ENCODE assay signal across 18 mouse cellular contexts in the genomic region with DNA sequence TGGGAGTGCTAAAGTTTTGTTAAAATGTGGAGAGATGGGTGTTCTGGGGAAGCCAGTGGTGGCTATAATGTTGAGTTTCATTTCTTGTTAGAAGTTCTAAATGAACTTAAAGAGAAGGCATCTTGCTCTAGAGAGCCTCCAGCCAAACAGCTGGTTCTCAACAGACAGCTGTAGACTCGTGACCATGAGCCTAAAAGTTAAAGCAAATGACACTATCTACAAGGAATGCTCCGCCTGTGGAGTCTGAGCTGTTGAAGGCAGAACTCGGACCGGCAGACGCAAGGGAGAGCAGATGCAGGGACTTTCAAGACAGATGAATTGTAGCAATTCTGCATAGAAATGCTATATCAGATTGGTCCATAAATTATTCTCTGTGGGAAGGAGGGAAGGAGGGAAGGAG.
DNase-seq lines count a peak whose midpoint lies in the region; ATAC-seq and TF ChIP-seq lines count a peak whose summit lies in the region.
"Had no signal": no experiment of that assay in that cellular context is flagged by ENCODE, and none has a peak within 500 bp of the region (broad histone marks: within the 10 kb centered on the region; RNA-seq: fewer than 3 reads in every experiment).

No protein-coding gene starts in this region.

- TF ChIP-seq CTCF in kidney, adult 2 months (conservative IDR thresholded peaks at IDR 0.05; ENCODE audit: insufficient read depth, insufficient read length, low read depth, low read length), result no peak
- no peak for TF ChIP-seq CTCF in lung, postnatal 0 days (IDR thresholded peaks at IDR 0.05)

- no peak for TF ChIP-seq POLR2A in kidney, adult 2 months (IDR thresholded peaks at IDR 0.05; ENCODE audit: low read depth, low read length)

- 76% methylated on average over 5 of the region's 5 CpGs for WGBS in kidney, adult 2 months
- WGBS in lung, postnatal 0 days, result 53% methylated on average over 5 of the region's 5 CpGs

- no peak for TF ChIP-seq EP300 in lung, postnatal 0 days (IDR thresholded peaks at IDR 0.05)

- ATAC-seq in lung, postnatal 0 days, result peak; percentile 73

- no peak overlapping the region for H3K9ac ChIP-seq in lung, postnatal 0 days (replicated peaks; ENCODE audit: low read depth)
- H3K9ac ChIP-seq: hindbrain, embryonic 13.5 days; limb, embryonic 15.5 days; neural tube, embryonic 12.5 days had no signal

- no peaks in the 10 kb centered on the region for H3K36me3 ChIP-seq in kidney, adult 2 months (ENCODE audit: control insufficient read depth, insufficient read depth, low read length)
- no peaks in the 10 kb centered on the region for H3K36me3 ChIP-seq in lung, postnatal 0 days (ENCODE audit: insufficient read depth, low read length)
- H3K36me3 ChIP-seq: hindbrain, embryonic 13.5 days; limb, embryonic 15.5 days; neural tube, embryonic 12.5 days had no signal

- H3K4me3 ChIP-seq in kidney, adult 2 months (ENCODE audit: insufficient read depth, low read depth, low read length), result no peak overlapping the region
- no peak overlapping the region for H3K4me3 ChIP-seq in lung, postnatal 0 days (ENCODE audit: low read depth, low read length)
- H3K4me3 ChIP-seq: hindbrain, embryonic 13.5 days; left cerebral cortex, adult 2 months; limb, embryonic 15.5 days; neural tube, embryonic 12.5 days had no signal

- H3K4me1 ChIP-seq in kidney, adult 2 months (ENCODE audit: control insufficient read depth, insufficient read depth, low read length), result no peaks in the 10 kb centered on the region
- H3K4me1 ChIP-seq in lung, postnatal 0 days (ENCODE audit: insufficient read depth, low read depth, low read length), result 0 out of 2 replicates have a peak, but pooled peaks cover 2% of the 10 kb centered on the region
- H3K4me1 ChIP-seq: hindbrain, embryonic 13.5 days; neural tube, embryonic 12.5 days had no signal

- H3K9me3 ChIP-seq in lung, postnatal 0 days (ENCODE audit: low read length), result no peaks in the 10 kb centered on the region
- H3K9me3 ChIP-seq: hindbrain, embryonic 13.5 days; limb, embryonic 15.5 days; neural tube, embryonic 12.5 days had no signal

- no peak overlapping the region for H3K27ac ChIP-seq in kidney, adult 2 months (ENCODE audit: insufficient read depth, low read depth, low read length)
- H3K27ac ChIP-seq in lung, postnatal 0 days (ENCODE audit: low read length), result no peak overlapping the region
- H3K27ac ChIP-seq: hindbrain, embryonic 13.5 days; left cerebral cortex, adult 2 months; limb, embryonic 15.5 days; macrophage; neural tube, embryonic 12.5 days had no signal

- peak; percentile 14 for DNase-seq in kidney, adult 2 months
- DNase-seq in kidney, adult 18-20 months, result no peak
- DNase-seq in NIH3T3 (ENCODE audit: low read depth), result peak; percentile 64
- peak; percentile 13 to 23 for DNase-seq in heart, postnatal 14 days
- DNase-seq in lung, postnatal 0 days (ENCODE audit: low spot score), result peak; percentile 76
- DNase-seq in neural tube, embryonic 10.5 days (ENCODE audit: extremely low spot score, low spot score), result no peak
- DNase-seq in thymus, postnatal 25 days, result no peak
- no peak for DNase-seq in ovary, adult 18-20 months (ENCODE audit: low spot score)
- DNase-seq: cerebellum, postnatal 10 days; midbrain, embryonic 14.5 days; right cerebral cortex, postnatal 4 days; thymus, postnatal 36 days had no signal

- no peaks in the 10 kb centered on the region for H3K27me3 ChIP-seq in kidney, adult 2 months (replicated peaks; ENCODE audit: control insufficient read depth, insufficient read depth, low read length)
- H3K27me3 ChIP-seq in lung, postnatal 0 days (replicated peaks; ENCODE audit: insufficient read depth, low read length), result no peaks in the 10 kb centered on the region
- H3K27me3 ChIP-seq: CH12.LX; hindbrain, embryonic 13.5 days; limb, embryonic 15.5 days; neural tube, embryonic 12.5 days had no signal

- intact Hi-C loops in heart, postnatal 14 days (cut with DNase I), result loop anchor here (10.0 kb wide), 1 partner anchor 112 kb away; the partner anchor contains the start of gene Fn1

- no peak overlapping the region for H3K4me2 ChIP-seq in lung, postnatal 0 days (replicated peaks; ENCODE audit: low read depth, low read length)
- H3K4me2 ChIP-seq: hindbrain, embryonic 13.5 days; limb, embryonic 15.5 days; neural tube, embryonic 12.5 days had no signal

Comparison
In these comparisons a context has a peak if more than half of its experiments do, and no peak if none do; other contexts are left out.
1. DNase-seq: peak in kidney, adult 2 months (single experiment), NIH3T3 (single experiment), heart, postnatal 14 days (2 of 2) and lung, postnatal 0 days (single experiment); none in kidney, adult 18-20 months (single experiment), neural tube, embryonic 10.5 days (single experiment), thymus, postnatal 25 days (single experiment) and ovary, adult 18-20 months (single experiment).